Mouse (Mus musculus) CH12.LX (cell line): ENCODE data around the gene Slc3a1.
A peak's percentile ranks its signal among the peaks of the same experiment; 100 is the strongest.

Experiments used
- CTCF ChIP-seq, 2 experiments: IDR thresholded peaks in 1 of 2; conservative IDR thresholded peaks in 1 of 2; 2 replicates each; pipeline ENCODE4 v1.5.1; 2011 to 2012; ENCODE audit warnings: low read depth in 2 of 2, low read length in 2 of 2, improper control_type of control experiment in 1 of 2, inconsistent platforms in 1 of 2, mild to moderate bottlenecking in 1 of 2, moderate library complexity in 1 of 2
- EP300 ChIP-seq: IDR thresholded peaks from 2 replicates; pipeline ENCODE4 v1.6.1; 2011; ENCODE audit warnings: low read length, improper control_type of control experiment
- POLR2AphosphoS2 ChIP-seq: IDR thresholded peaks from 2 replicates; pipeline ENCODE4 v1.6.1; 2011; ENCODE audit warnings: low read depth, low read length, improper control_type of control experiment
- RAD21 ChIP-seq: IDR thresholded peaks from 2 replicates; pipeline ENCODE4 v1.6.1; 2011; ENCODE audit warnings: low read depth, mild to moderate bottlenecking, low read length, improper control_type of control experiment, moderate library complexity
- SMC3 ChIP-seq: IDR thresholded peaks from 2 replicates; pipeline ENCODE4 v1.6.1; 2011; ENCODE audit warnings: low read depth, low read length, improper control_type of control experiment
- TCF12 ChIP-seq: IDR thresholded peaks from 2 replicates; pipeline ENCODE4 v1.6.1; 2014; ENCODE audit warnings: low read depth, mild to moderate bottlenecking, inconsistent platforms, low read length, improper control_type of control experiment
- UBTF ChIP-seq: IDR thresholded peaks from 2 replicates; pipeline ENCODE4 v1.6.1; 2012; ENCODE audit warnings: low read depth, mild to moderate bottlenecking, inconsistent platforms, low read length, improper control_type of control experiment, moderate library complexity
- USF1 ChIP-seq: IDR thresholded peaks from 2 replicates; pipeline ENCODE4 v1.6.1; 2014; ENCODE audit warnings: low read depth, mild to moderate bottlenecking, inconsistent platforms, low read length, improper control_type of control experiment

GRCm38 (mm10) chr17:85013485-85013884, 14.7 kb upstream of the Slc3a1 start:
- no peak for TF ChIP-seq SMC3
- no peak for TF ChIP-seq USF1
- peak; percentile 65; the same call in 1 of the 2 replicates for TF ChIP-seq TCF12
- TF ChIP-seq POLR2AphosphoS2, result no peak
- no peak for TF ChIP-seq CTCF (conservative IDR thresholded peaks at IDR 0.05 in 1 of 2, IDR thresholded peaks at IDR 0.05 in 1 of 2; ENCODE audit: low read depth in 2 of 2, low read length in 2 of 2)
- no peak; the same call in 1 of the 2 replicates for TF ChIP-seq RAD21
- TF ChIP-seq UBTF, result peak; percentile 84; the same call in 1 of the 2 replicates
- TF ChIP-seq EP300, result no peak; the same call in 1 of the 2 replicates
